Mouse (Mus musculus) forebrain, embryonic 15.5 days (tissue): Measurements from ENCODE around the gene Dnmt3a. TPM values are rescaled to one million over a fixed set of nuclear protein-coding genes. Genes with fewer than 3 reads are reported as not detected.

ENCODE experiments used
- ATAC-seq: fragments of 200-750 bp; cut with Nextera tagmentation; replicated peaks from 2 replicates; pipeline ENCODE4 v1.8.0; 2017; ENCODE audit warnings: mild to moderate bottlenecking, moderate TSS enrichment, moderate library complexity
- H3K27ac ChIP-seq: fragments of 300-500 bp; sonication (generic); replicated peaks from 2 replicates; pipeline ENCODE4 v1.5.1; 2015; ENCODE audit warnings: mild to moderate bottlenecking, inconsistent platforms
- H3K27me3 ChIP-seq: fragments of 300-500 bp; sonication (generic); 2 replicates; pipeline ENCODE4 v1.6.1; 2015; ENCODE audit warnings: inconsistent platforms
- H3K36me3 ChIP-seq: fragments of 300-500 bp; sonication (generic); 2 replicates; pipeline ENCODE4 v1.6.1; 2015; ENCODE audit warnings: mild to moderate bottlenecking, inconsistent platforms
- H3K4me1 ChIP-seq: fragments of 300-500 bp; sonication (generic); 2 replicates; pipeline ENCODE4 v1.6.1; 2015; ENCODE audit warnings: inconsistent platforms
- H3K4me2 ChIP-seq: fragments of 300-500 bp; sonication (generic); replicated peaks from 2 replicates; pipeline ENCODE4 v1.6.1; 2015; ENCODE audit warnings: mild to moderate bottlenecking, inconsistent platforms
- H3K4me3 ChIP-seq: fragments of 300-500 bp; sonication (generic); 2 replicates; pipeline ENCODE4 v1.5.1; 2015; ENCODE audit warnings: mild to moderate bottlenecking, inconsistent platforms
- H3K9ac ChIP-seq: fragments of 300-500 bp; sonication (generic); replicated peaks from 2 replicates; pipeline ENCODE4 v1.6.1; 2015; ENCODE audit warnings: mild to moderate bottlenecking, inconsistent platforms
- H3K9me3 ChIP-seq: fragments of 300-500 bp; sonication (generic); 2 replicates; pipeline ENCODE4 v1.6.1; 2016; ENCODE audit warnings: inconsistent platforms
- WGBS: fragments of 180-500 bp; shearing (Covaris S2); methylation state at CpG from one replicate; pipeline ENCODE4 v1.1.7; 2015; ENCODE audit warnings: mixed read lengths; 5-methylcytosine and 5-hydroxymethylcytosine counted together
- polyA plus RNA-seq: library from polyadenylated mRNA; unstranded; fragments of >200 nt; fragmentation: Nextera tagmentation; extraction: Ambion mirVana; gene quantifications from 2 replicates; pipeline ENCODE4 v1.2.1, GENCODE M21; 2015

The Dnmt3a gene
- polyA plus RNA-seq, 1 experiment from 2014 or later: 95.4 TPM

GRCm38 (mm10) chr12:3947503-3947902 is 141.7 kb downstream of the Dnmt3a start:
- H3K4me1 ChIP-seq: no peaks in the 10 kb centered on the region
- WGBS: 66% methylated on average over 6 of the region's 6 CpGs
- no peaks in the 10 kb centered on the region for H3K36me3 ChIP-seq
- no peak overlapping the region for H3K4me2 ChIP-seq
- no peaks in the 10 kb centered on the region for H3K27me3 ChIP-seq
- ATAC-seq: no peak
- no peak overlapping the region for H3K27ac ChIP-seq
- no peak overlapping the region for H3K9ac ChIP-seq
- H3K4me3 ChIP-seq: no peak overlapping the region
- H3K9me3 ChIP-seq: no peaks in the 10 kb centered on the region

GRCm38 (mm10) chr12:3954651-3955050 is 148.8 kb downstream of the Dnmt3a start, which contains the start of gene Pomc:
Pomc (plus strand) TSS chr12:3954951.
- H3K4me2 ChIP-seq: no peak within 1 kb of the TSS
- H3K27ac ChIP-seq: no peak within 1 kb of the TSS
- no peak within 1 kb of the TSS for H3K4me3 ChIP-seq
- peaks cover 3% of the 10 kb centered on the region; the same call in 1 of the 2 replicates for H3K4me1 ChIP-seq
- 24% methylated on average over 22 of the region's 22 CpGs for WGBS
- no peaks in the 10 kb centered on the region for H3K36me3 ChIP-seq
- H3K27me3 ChIP-seq: peaks cover 29% of the 10 kb centered on the region
- H3K9me3 ChIP-seq: no peaks in the 10 kb centered on the region
- no peak for ATAC-seq
- no peak within 1 kb of the TSS for H3K9ac ChIP-seq

- Histone ChIP-seq H3K9ac (no peak overlapping the region), H3K4me3 (no peak overlapping the region), H3K4me2 (no peak overlapping the region), H3K27ac (no peak overlapping the region), H3K27me3 (peaks cover 29% of the 10 kb centered on the region), H3K9me3 (no peaks in the 10 kb centered on the region), H3K36me3 (no peaks in the 10 kb centered on the region), H3K4me1 (peaks cover 5% of the 10 kb centered on the region)
- no peak for ATAC-seq
- 26% methylated on average over 10 of the region's 10 CpGs for WGBS
These were observed 149.6 kb downstream of the Dnmt3a start for GRCm38 (mm10) chr12:3955371-3955770.

- no peaks in the 10 kb centered on the region for H3K36me3 ChIP-seq
- H3K27ac ChIP-seq: no peak overlapping the region
- no peak for ATAC-seq
- peaks cover 29% of the 10 kb centered on the region for H3K27me3 ChIP-seq
- no peak overlapping the region for H3K4me3 ChIP-seq
- H3K4me2 ChIP-seq: no peak overlapping the region
- no peaks in the 10 kb centered on the region for H3K9me3 ChIP-seq
- 13% methylated on average over 3 of the region's 3 CpGs for WGBS
- peaks cover 9% of the 10 kb centered on the region for H3K4me1 ChIP-seq
- no peak overlapping the region for H3K9ac ChIP-seq
These were observed 150.5 kb downstream of the Dnmt3a start for GRCm38 (mm10) chr12:3956351-3956750.

GRCm38 (mm10) chr12:3959791-3960543 is 154.2 kb downstream of the Dnmt3a start:
- H3K4me2 ChIP-seq: peak overlapping the region; percentile 91
- WGBS: 2% methylated on average over 53 of the region's 53 CpGs
- peak overlapping the region; percentile 90 for H3K27ac ChIP-seq

GRCm38 (mm10) chr12:3960553-3960952 is 154.7 kb downstream of the Dnmt3a start:
- H3K9ac ChIP-seq: peak overlapping the region; percentile 73
- H3K9me3 ChIP-seq: no peaks in the 10 kb centered on the region
- peak overlapping the region; percentile 91 for H3K4me2 ChIP-seq
- no peak for ATAC-seq
- peaks cover 9% of the 10 kb centered on the region for H3K4me1 ChIP-seq
- peaks cover 11% of the 10 kb centered on the region; the same call in 1 of the 2 replicates for H3K27me3 ChIP-seq
- WGBS: 57% methylated on average over 4 of the region's 4 CpGs
- H3K27ac ChIP-seq: peak overlapping the region; percentile 90
- H3K36me3 ChIP-seq: peaks cover 16% of the 10 kb centered on the region; the same call in 1 of the 2 replicates
- peak overlapping the region; percentile 77 for H3K4me3 ChIP-seq

More at GRCm38 (mm10) chr12:3959791-3960543, 154.2 kb downstream of the Dnmt3a start:
- Histone ChIP-seq H3K9ac (peak overlapping the region; percentile 73), H3K9me3 (no peaks in the 10 kb centered on the region), H3K4me1 (peaks cover 9% of the 10 kb centered on the region), H3K4me3 (peak overlapping the region; percentile 77), H3K36me3 (peaks cover 12% of the 10 kb centered on the region; the same call in 1 of the 2 replicates), H3K27me3 (peaks cover 17% of the 10 kb centered on the region)
- peak; percentile 96 for ATAC-seq

Other genes with a start within 250 kb of the Dnmt3a start
- 31.5 and 33.8 TPM in 2 replicates for gene Dtnb, start 233.6 kb upstream of the Dnmt3a start, polyA plus RNA-seq
- 4.9 and 11.5 TPM in 2 replicates for gene Pomc, start 148.9 kb downstream of the Dnmt3a start, polyA plus RNA-seq
- gene Efr3b, start 232.9 kb downstream of the Dnmt3a start, polyA plus RNA-seq: 29.9 and 31.4 TPM in 2 replicates